Mouse (Mus musculus) hindbrain, embryonic 14.5 days (tissue): Measurements from ENCODE around the gene 1700001O22Rik. TPM values are rescaled to one million over a fixed set of nuclear protein-coding genes. Genes with fewer than 3 reads are reported as not detected.

Experiments used
- ATAC-seq: fragments of 200-750 bp; cut with Nextera tagmentation; 2 replicates; pipeline ENCODE4 v1.8.0; 2017; ENCODE audit warnings: moderate number of reproducible peaks, mild to moderate bottlenecking, moderate TSS enrichment, moderate library complexity; ENCODE audit not compliant: low FRiP score
- DNase-seq: peaks from one replicate; pipeline ENCODE4 v3.0.0-alpha.2; 2015; ENCODE audit warnings: low spot score
- H3K27ac ChIP-seq: fragments of 300-500 bp; sonication (generic); 2 replicates; pipeline ENCODE4 v1.5.1; 2014; ENCODE audit warnings: mild to moderate bottlenecking, moderate library complexity
- H3K27me3 ChIP-seq: fragments of 300-500 bp; sonication (generic); 2 replicates; pipeline ENCODE4 v1.6.1; 2014; ENCODE audit warnings: mild to moderate bottlenecking, low read length, mixed read lengths; ENCODE audit not compliant: control insufficient read depth, insufficient read depth
- H3K36me3 ChIP-seq: fragments of 300-500 bp; sonication (generic); replicated peaks from 2 replicates; pipeline ENCODE4 v1.6.1; 2014; ENCODE audit not compliant: control insufficient read depth, insufficient read depth
- H3K4me1 ChIP-seq: fragments of 300-500 bp; sonication (generic); replicated peaks from 2 replicates; pipeline ENCODE4 v1.6.1; 2014; ENCODE audit warnings: antibody characterized with exemption, low read length, mixed read lengths; ENCODE audit not compliant: control insufficient read depth, insufficient read depth
- H3K4me2 ChIP-seq: fragments of 300-500 bp; sonication (generic); replicated peaks from 2 replicates; pipeline ENCODE4 v1.6.1; 2014; ENCODE audit warnings: mild to moderate bottlenecking, moderate library complexity
- H3K4me3 ChIP-seq: fragments of 300-500 bp; sonication (generic); replicated peaks from 2 replicates; pipeline ENCODE4 v1.5.1; 2014; ENCODE audit warnings: mild to moderate bottlenecking, low read length
- H3K9ac ChIP-seq: fragments of 300-500 bp; sonication (generic); 2 replicates; pipeline ENCODE4 v1.6.1; 2014
- H3K9me3 ChIP-seq: fragments of 300-500 bp; sonication (generic); 2 replicates; pipeline ENCODE4 v1.6.1; 2016; ENCODE audit warnings: low read length; ENCODE audit not compliant: control insufficient read depth
- WGBS: fragments of 180-500 bp; shearing (Covaris S2); extraction: QIAGEN DNeasy Blood & Tissue Kit; methylation state at CpG from one replicate; pipeline ENCODE4 v1.1.7; 2014; 5-methylcytosine and 5-hydroxymethylcytosine counted together
- polyA plus RNA-seq: library from polyadenylated mRNA; unstranded; fragments of >200 nt; fragmentation: Nextera tagmentation; extraction: Ambion mirVana; gene quantifications from 2 replicates; pipeline ENCODE4 v1.2.1, GENCODE M21; 2014

1700001O22Rik gene
- 0.87 and 2.1 TPM in 2 replicates for polyA plus RNA-seq

DNA sequence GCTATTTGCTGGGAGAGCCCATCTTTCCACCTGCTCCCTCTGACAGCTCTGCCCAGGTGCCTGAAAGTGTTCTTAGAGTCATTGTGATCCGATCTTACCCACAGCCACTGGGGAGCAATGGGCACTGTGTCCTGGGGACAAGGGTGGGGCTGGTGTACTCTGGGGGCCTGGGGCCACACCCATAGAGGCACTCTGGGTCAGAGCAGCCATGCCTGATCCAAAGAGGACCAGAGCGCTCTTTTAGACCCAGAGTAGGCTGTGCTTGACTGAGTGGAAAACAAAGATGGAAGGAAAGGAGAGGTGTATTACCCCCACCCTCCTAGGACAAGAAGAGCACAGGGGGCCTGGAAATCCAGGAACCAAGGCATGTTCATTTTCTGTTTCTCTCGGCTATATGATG lies at the start of gene 1700001O22Rik:
Gene 1700001O22Rik (minus strand): TSS at position 58 of the 400 bp plus-strand sequence.
- no peak within 1 kb of the TSS for H3K4me3 ChIP-seq
- H3K27me3 ChIP-seq, result peaks cover 23% of the 10 kb centered on the region
- no peaks in the 10 kb centered on the region for H3K36me3 ChIP-seq
- no peaks in the 10 kb centered on the region for H3K9me3 ChIP-seq
- H3K9ac ChIP-seq, result no peak within 1 kb of the TSS
- DNase-seq (no peak), ATAC-seq (no peak)
- H3K27ac ChIP-seq, result no peak within 1 kb of the TSS
- H3K4me2 ChIP-seq, result no peak within 1 kb of the TSS
- H3K4me1 ChIP-seq, result peaks cover 14% of the 10 kb centered on the region
- WGBS, result 94% methylated on average over 3 of the region's 3 CpGs

DNA sequence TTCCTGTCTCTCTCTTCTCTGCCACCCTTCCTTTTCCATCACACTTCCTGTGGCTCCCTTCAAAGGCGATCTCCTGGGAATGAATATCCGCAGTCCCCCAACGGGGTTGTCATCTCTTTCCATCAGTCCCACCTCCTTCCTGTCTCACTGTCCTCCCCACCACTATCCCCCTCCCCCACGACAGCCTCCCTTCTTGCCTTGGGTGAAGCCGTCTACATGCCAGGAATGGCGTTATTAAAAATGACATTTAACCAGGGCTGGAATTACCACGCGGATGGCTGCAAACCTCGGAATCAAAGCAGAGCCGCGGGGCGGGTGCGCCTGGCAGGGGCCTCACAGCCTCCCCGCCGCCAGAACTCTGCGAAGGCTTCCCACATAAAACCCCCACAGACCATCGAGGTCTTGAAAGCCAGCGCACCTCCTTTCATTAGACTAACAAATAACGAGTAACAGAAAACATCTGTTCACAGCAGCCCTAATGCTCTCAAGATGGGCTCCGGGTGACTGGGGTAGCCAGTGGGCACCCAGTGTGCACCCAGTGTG lies 49.4 kb upstream of the 1700001O22Rik start:
- Histone ChIP-seq H3K36me3 (no peaks in the 10 kb centered on the region), H3K9me3 (no peaks in the 10 kb centered on the region), H3K4me1 (no peaks in the 10 kb centered on the region; the same call in 1 of the 2 replicates), H3K4me2 (no peak overlapping the region), H3K9ac (peak overlapping the region; percentile 20; the same call in 1 of the 2 replicates), H3K27me3 (no peaks in the 10 kb centered on the region), H3K4me3 (no peak overlapping the region), H3K27ac (no peak overlapping the region)
- DNase-seq (no peak), ATAC-seq (no peak)
- WGBS, result 37% methylated on average over 20 of the region's 20 CpGs

DNA sequence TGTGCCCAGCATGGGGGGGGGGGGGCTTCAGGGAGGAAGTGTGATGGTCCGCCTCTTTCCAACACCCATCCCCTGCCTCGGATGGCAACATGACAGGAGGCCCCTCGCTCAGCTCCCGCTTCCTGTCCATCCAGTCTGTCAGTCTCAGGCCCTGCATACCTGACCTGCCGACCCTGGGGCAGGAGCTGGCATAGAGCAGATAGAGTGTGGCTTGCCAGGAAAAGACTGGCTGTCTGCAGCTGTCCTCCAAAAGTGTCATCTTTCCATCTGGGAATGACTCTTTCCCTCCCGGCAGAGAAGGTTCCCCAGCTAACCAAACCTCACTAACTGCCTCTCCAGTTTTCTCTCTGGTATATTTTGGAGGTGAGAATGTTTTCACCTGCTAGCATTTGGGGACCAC lies 47.1 kb upstream of the 1700001O22Rik start:
- H3K36me3 ChIP-seq, result no peaks in the 10 kb centered on the region
- ATAC-seq, result no peak
- no peak overlapping the region for H3K9ac ChIP-seq
- peaks cover 15% of the 10 kb centered on the region for H3K27me3 ChIP-seq
- H3K4me2 ChIP-seq, result no peak overlapping the region
- H3K4me1 ChIP-seq, result no peaks in the 10 kb centered on the region; the same call in 1 of the 2 replicates
- no peak overlapping the region for H3K4me3 ChIP-seq
- 70% methylated on average over 6 of the region's 6 CpGs for WGBS
- H3K9me3 ChIP-seq, result no peaks in the 10 kb centered on the region
- H3K27ac ChIP-seq, result no peak overlapping the region
- no peak for DNase-seq

DNA sequence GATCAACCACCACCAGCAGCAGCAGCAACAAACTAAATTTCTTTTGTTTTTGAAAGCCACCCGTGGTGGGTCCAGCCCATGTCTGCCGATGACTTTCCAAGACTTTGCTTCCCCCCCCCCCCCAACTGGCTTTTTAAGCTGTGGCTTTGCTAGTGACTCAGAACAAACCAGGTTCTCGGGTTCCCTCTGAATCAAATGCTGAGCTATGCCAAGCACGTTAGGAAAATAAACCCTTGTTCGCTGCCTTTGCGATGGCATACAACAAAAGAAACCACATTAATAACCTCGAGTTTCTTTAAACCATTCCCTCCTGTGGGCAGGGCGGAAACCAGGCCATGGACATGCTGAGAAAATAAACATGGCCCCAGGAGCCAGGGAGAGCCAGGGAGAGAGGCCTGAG lies 44.7 kb upstream of the 1700001O22Rik start:
- Histone ChIP-seq H3K36me3 (no peaks in the 10 kb centered on the region), H3K9me3 (no peaks in the 10 kb centered on the region), H3K27ac (no peak overlapping the region), H3K27me3 (peaks cover 33% of the 10 kb centered on the region), H3K9ac (no peak overlapping the region), H3K4me1 (no peaks in the 10 kb centered on the region; the same call in 1 of the 2 replicates), H3K4me3 (no peak overlapping the region), H3K4me2 (no peak overlapping the region)
- no peak for DNase-seq
- 64% methylated on average over 8 of the region's 8 CpGs for WGBS
- ATAC-seq, result no peak

DNA sequence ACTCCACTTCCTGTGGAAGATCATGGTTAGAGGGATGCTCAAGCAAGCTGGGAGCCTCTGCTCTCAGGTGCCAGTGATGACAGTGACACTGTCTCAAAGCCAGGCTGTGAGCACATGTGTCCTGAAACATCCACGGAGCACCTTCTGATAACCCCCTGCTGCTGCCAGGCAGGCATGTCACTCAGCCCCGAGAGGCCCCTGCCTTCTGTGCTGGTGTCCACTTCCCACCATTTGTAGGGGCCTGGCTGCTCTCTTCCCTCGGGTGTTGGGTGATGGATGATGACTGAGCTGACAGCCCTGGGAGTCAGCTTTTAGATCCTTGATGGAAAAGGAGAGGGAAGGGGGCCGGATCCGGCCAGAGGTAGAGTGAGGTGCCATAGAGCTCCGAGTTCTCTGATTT lies 43.3 kb upstream of the 1700001O22Rik start:
- ATAC-seq (no peak), DNase-seq (no peak)
- no peaks in the 10 kb centered on the region; the same call in 1 of the 2 replicates for H3K4me1 ChIP-seq
- 30% methylated on average over 6 of the region's 6 CpGs for WGBS
- H3K9ac ChIP-seq, result no peak overlapping the region
- H3K27ac ChIP-seq, result no peak overlapping the region
- no peak overlapping the region for H3K4me3 ChIP-seq
- no peaks in the 10 kb centered on the region for H3K9me3 ChIP-seq
- H3K27me3 ChIP-seq, result peaks cover 38% of the 10 kb centered on the region
- no peaks in the 10 kb centered on the region for H3K36me3 ChIP-seq
- no peak overlapping the region for H3K4me2 ChIP-seq

DNA sequence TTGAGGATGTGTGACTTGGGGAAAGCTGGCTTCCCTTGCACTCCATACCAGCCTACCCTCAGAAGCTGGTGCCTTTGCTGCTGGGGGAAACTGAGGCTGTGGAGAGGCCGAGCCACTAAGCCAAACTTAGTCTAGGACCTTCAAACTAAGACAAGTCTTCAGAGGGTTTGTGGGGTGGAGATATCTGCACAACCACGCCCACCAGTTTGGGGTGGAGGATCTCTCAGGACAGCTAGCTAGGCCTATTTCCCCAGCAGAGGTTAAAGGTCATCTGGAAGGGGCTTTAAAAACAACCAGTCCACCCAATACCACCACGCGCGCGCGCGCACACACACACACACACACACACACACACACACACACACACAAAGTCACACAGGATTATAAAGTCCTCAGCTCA lies 42.8 kb upstream of the 1700001O22Rik start:
- H3K36me3 ChIP-seq, result no peaks in the 10 kb centered on the region
- no peak for DNase-seq
- no peak for ATAC-seq
- 0 out of 2 replicates have a peak overlapping the region, but pooled peaks have one; percentile 38 for H3K4me3 ChIP-seq
- no peak overlapping the region for H3K9ac ChIP-seq
- H3K4me2 ChIP-seq, result peak overlapping the region; percentile 66; the same call in 1 of the 2 replicates
- no peak overlapping the region for H3K27ac ChIP-seq
- WGBS, result 82% methylated on average over 8 of the region's 8 CpGs
- no peaks in the 10 kb centered on the region for H3K9me3 ChIP-seq
- peaks cover 38% of the 10 kb centered on the region for H3K27me3 ChIP-seq
- H3K4me1 ChIP-seq, result no peaks in the 10 kb centered on the region; the same call in 1 of the 2 replicates

DNA sequence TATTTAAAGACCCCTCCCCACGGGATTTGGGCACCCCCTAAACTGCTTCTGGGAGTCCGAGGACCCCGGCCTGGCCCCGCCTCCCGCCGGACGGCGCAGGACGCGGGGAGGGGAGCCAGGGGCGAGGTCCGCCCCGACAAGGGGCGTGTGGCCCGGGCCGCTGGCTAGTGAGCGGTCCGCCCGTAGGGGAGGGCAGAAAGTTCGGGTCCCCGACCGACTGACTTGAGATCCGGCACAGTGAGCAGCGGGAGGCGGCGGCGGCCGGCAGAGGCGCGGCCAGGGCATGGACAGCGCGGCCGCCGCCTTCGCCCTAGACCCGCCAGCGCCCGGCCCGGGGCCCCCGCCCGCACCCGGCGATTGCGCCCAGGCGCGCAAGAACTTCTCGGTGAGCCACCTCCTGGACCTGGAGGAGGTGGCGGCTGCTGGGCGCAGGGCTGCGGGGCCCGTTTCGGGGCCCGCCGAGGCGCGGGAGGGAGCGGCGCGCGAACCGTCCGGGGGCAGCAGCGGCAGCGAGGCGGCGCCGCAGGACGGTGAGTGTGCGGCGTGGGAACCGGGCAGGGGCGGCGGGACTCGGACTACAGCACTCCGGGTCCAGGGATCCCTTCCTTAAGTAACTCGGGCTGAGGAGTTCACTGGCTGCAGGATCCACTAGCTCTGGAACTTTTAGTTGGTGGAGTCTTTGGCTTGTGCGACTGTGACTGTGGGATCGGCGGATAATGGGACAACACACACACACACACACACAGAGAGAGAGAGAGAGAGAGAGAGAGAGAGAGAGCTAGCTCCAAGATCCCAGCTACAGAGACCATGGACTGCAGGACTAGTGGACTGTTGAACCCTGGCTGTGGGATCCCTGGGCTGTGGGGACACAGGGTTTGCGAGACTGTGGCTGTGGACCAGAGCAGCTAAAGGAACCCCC lies 42.0 kb upstream of the 1700001O22Rik start:
- Histone ChIP-seq H3K27me3 (peaks cover 38% of the 10 kb centered on the region), H3K4me1 (no peaks in the 10 kb centered on the region; the same call in 1 of the 2 replicates), H3K9ac (peak overlapping the region; percentile 46), H3K4me3 (peak overlapping the region; percentile 38), H3K36me3 (no peaks in the 10 kb centered on the region), H3K27ac (no peak overlapping the region), H3K4me2 (peak overlapping the region; percentile 66), H3K9me3 (no peaks in the 10 kb centered on the region)
- ATAC-seq, result no peak
- 1% methylated on average over 78 of the region's 80 CpGs for WGBS
- no peak for DNase-seq

DNA sequence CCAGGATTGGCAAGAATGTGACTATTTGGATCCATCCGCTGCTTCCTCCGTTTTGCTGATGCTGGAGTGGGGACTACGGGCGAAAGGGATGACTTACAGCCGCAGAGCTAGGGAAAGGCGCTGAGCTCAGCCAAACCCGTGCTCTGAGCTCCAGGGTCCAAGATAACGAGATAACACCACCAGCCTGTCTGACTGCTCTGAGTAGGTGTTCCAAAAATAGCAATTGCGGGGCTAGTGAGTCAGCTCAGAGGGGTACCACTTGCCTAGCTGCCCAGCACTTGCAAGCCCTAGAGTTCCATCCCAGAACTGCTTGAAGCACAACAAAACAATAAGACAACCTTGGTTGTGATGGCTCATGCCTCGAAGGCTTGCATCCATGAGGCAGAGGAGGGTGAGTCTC lies 39.2 kb upstream of the 1700001O22Rik start:
- no peaks in the 10 kb centered on the region; the same call in 1 of the 2 replicates for H3K4me1 ChIP-seq
- H3K9ac ChIP-seq, result no peak overlapping the region
- no peaks in the 10 kb centered on the region for H3K36me3 ChIP-seq
- peaks cover 38% of the 10 kb centered on the region for H3K27me3 ChIP-seq
- no peak overlapping the region for H3K4me2 ChIP-seq
- DNase-seq (no peak), ATAC-seq (no peak)
- 66% methylated on average over 10 of the region's 10 CpGs for WGBS
- no peaks in the 10 kb centered on the region for H3K9me3 ChIP-seq
- H3K27ac ChIP-seq, result no peak overlapping the region
- H3K4me3 ChIP-seq, result no peak overlapping the region

DNA sequence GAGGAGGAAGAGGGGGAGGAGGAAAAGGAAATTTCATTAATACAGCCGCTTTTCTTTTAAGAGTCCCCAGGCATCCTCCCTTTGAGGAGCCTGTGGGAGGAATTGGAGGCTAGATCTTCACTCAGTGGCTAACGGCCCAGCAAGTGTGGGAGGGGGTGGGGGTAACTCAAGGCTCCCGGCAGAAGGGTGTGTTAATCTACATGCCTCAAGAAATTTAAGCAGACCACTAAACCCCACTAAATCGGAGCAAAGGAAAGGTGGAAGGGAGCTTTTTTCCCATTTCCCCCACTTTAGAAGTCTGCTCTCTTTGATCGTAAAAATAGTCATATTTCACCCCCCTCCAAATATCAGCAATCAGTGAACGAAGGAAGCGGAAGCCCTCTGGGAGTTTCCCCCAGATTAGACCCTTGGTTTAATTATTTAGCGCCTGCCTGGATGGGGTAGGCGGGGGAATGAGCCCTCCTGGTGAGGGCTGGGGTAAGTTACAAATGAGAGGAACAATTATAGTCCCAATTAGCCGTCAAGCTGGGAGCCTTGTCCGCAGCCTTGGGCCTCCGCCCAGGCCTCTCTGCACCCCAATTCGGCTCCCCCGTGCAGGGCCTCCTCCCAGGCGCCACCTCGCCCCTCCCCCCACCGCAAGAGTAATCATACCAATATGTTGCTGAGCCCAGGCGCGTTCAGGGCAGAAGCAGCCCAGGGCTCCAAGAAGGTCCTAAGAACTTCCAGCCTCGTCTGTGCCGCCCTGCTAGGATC lies 33.0 kb upstream of the 1700001O22Rik start:
- no peak for DNase-seq
- Histone ChIP-seq H3K9ac (no peak overlapping the region), H3K36me3 (no peaks in the 10 kb centered on the region), H3K4me1 (peaks cover 3% of the 10 kb centered on the region; the same call in 1 of the 2 replicates), H3K4me3 (no peak overlapping the region), H3K27ac (no peak overlapping the region), H3K27me3 (no peaks in the 10 kb centered on the region), H3K4me2 (no peak overlapping the region), H3K9me3 (no peaks in the 10 kb centered on the region)
- no peak for ATAC-seq
- 14% methylated on average over 21 of the region's 21 CpGs for WGBS
